Mouse (Mus musculus): ENCODE measurements at regions not wholly inside any gene's neighbourhood (a gene's known extent, or its start where the extent isn't known, plus 50 kb on each side); places are given as distances from the start of the nearest gene placed in this dataset.
A peak's percentile ranks its signal among the peaks of the same experiment; 100 is the strongest.
"Not testable (repeated sequence)": the region's sequence is repeated elsewhere in the genome, so short reads cannot be mapped to it uniquely, and the experiment has no call there.

DNA sequence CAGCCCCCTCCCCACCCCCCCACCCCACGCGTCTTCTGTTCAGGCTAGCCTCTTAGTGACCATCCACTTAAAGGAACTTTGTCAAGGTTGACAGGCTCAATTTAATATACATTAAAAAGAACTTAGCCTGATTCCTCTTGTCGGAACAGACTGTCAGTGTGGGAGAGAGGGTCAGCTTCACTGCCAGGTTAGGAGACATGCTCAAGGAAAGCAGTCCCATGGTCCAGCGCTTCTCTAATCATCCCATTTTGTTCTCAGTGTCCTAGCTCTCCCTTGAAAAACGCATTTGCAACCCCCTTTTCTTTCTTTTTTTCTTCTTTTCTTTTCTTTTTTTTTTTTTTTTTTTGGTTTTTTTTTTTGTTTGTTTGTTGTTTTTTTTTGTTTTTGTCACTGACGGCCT, 131.4 kb upstream of the Tenm4 start:
- H3K27me3 ChIP-seq (ENCODE audit: control insufficient read depth, insufficient read depth, insufficient read length) = no peaks in the 10 kb centered on the region
- H3K79me2 ChIP-seq (ENCODE audit: control insufficient read depth, insufficient read depth) = no peaks in the 10 kb centered on the region
- no peaks in the 10 kb centered on the region for H3K36me3 ChIP-seq (ENCODE audit: control insufficient read depth, insufficient read depth)
- no peak overlapping the region for H3K4me3 ChIP-seq
- TF ChIP-seq USF1 (IDR thresholded peaks at IDR 0.05; ENCODE audit: low read depth) (no peak), MYOD1 (IDR thresholded peaks at IDR 0.05; ENCODE audit: control insufficient read depth in 1 of 3, insufficient read length in 2 of 3, low read depth in 2 of 3) (no peak), POLR2AphosphoS2 (IDR thresholded peaks at IDR 0.05; ENCODE audit: insufficient read length, low read depth) (no peak), TCF3 (IDR thresholded peaks at IDR 0.05; ENCODE audit: insufficient read length, low read depth) (no peak), REST (IDR thresholded peaks at IDR 0.05; ENCODE audit: insufficient read depth, insufficient read length) (no peak), CEBPB (IDR thresholded peaks at IDR 0.05; ENCODE audit: insufficient read depth, poor library complexity, severe bottlenecking) (no peak), MYOG (IDR thresholded peaks at IDR 0.05; ENCODE audit: control insufficient read depth in 1 of 3, insufficient read depth in 1 of 3, insufficient read length in 2 of 3, low read depth in 2 of 3) (no peak), E2F4 (IDR thresholded peaks at IDR 0.05; ENCODE audit: insufficient read depth) (no peak), MAX (IDR thresholded peaks at IDR 0.05; ENCODE audit: low read depth) (no peak), POLR2A (IDR thresholded peaks at IDR 0.05; ENCODE audit: insufficient read length, low read depth) (no peak), SRF (IDR thresholded peaks at IDR 0.05; ENCODE audit: control insufficient read depth, insufficient read length, low read depth) (no peak), TCF12 (IDR thresholded peaks at IDR 0.05; ENCODE audit: insufficient read depth, poor library complexity, severe bottlenecking) (no peak)
- no peak overlapping the region for H3ac ChIP-seq (ENCODE audit: control insufficient read depth, insufficient read length)
- H3K4me2 ChIP-seq (ENCODE audit: low read depth) = no peak overlapping the region

DNA sequence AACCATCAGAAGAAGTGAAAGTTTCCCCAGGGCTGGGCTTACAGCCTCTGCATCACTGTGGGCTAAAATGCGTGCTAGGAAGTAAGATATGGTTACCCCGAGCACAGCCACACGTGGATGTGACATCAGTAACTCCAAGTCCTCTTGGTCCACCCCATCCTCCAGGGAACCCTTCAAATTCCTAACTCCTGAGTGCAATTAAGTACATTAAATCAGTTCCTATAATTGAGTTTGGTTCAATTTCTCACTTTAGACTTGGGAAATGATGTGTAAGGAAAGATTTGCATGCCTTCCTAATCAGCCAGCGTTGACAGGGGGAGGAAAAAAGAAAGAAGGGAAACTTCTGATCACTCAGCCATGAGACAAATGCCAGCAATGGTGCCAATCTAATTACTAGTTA, 129.2 kb upstream of the Tenm4 start:
- H3K79me2 ChIP-seq (ENCODE audit: control insufficient read depth, insufficient read depth) = no peaks in the 10 kb centered on the region
- H3K27me3 ChIP-seq (ENCODE audit: control insufficient read depth, insufficient read depth, insufficient read length) = no peaks in the 10 kb centered on the region
- TF ChIP-seq MAX (IDR thresholded peaks at IDR 0.05; ENCODE audit: low read depth) (no peak), CEBPB (IDR thresholded peaks at IDR 0.05; ENCODE audit: insufficient read depth, poor library complexity, severe bottlenecking) (no peak), MYOG (IDR thresholded peaks at IDR 0.05; ENCODE audit: control insufficient read depth in 1 of 3, insufficient read depth in 1 of 3, insufficient read length in 2 of 3, low read depth in 2 of 3) (no peak), E2F4 (IDR thresholded peaks at IDR 0.05; ENCODE audit: insufficient read depth) (no peak), POLR2AphosphoS2 (IDR thresholded peaks at IDR 0.05; ENCODE audit: insufficient read length, low read depth) (no peak), TCF12 (IDR thresholded peaks at IDR 0.05; ENCODE audit: insufficient read depth, poor library complexity, severe bottlenecking) (no peak), REST (IDR thresholded peaks at IDR 0.05; ENCODE audit: insufficient read depth, insufficient read length) (no peak), SRF (IDR thresholded peaks at IDR 0.05; ENCODE audit: control insufficient read depth, insufficient read length, low read depth) (no peak), USF1 (IDR thresholded peaks at IDR 0.05; ENCODE audit: low read depth) (no peak), MYOD1 (IDR thresholded peaks at IDR 0.05; ENCODE audit: control insufficient read depth in 1 of 3, insufficient read length in 2 of 3, low read depth in 2 of 3) (no peak), TCF3 (IDR thresholded peaks at IDR 0.05; ENCODE audit: insufficient read length, low read depth) (no peak), POLR2A (IDR thresholded peaks at IDR 0.05; ENCODE audit: insufficient read length, low read depth) (no peak)
- H3ac ChIP-seq (ENCODE audit: control insufficient read depth, insufficient read length) = no peak overlapping the region
- no peaks in the 10 kb centered on the region for H3K36me3 ChIP-seq (ENCODE audit: control insufficient read depth, insufficient read depth)
- no peak overlapping the region for H3K4me2 ChIP-seq (ENCODE audit: low read depth)
- H3K4me3 ChIP-seq = no peak overlapping the region

DNA sequence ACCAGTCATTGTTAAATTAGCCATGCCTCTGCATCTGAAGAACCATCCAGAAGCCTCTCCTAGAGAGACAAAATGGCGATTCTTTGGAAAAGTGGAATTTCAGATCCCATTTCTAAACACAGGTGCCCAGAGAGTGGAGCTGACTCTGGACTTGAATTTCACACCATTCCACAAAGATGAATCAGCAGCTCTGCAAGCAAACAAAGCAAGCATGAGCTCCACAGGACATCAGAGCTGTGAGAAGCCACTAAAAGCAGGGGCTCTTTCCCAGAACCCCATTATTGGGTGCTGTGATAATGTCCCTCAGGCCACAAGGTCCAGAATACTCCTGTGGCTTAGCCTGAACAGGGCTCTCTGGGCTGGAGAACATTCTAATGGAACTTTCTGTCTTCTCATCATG, 119.4 kb upstream of the Tenm4 start:
- no peak overlapping the region for H3ac ChIP-seq (ENCODE audit: control insufficient read depth, insufficient read length)
- H3K36me3 ChIP-seq (ENCODE audit: control insufficient read depth, insufficient read depth) = no peaks in the 10 kb centered on the region
- TF ChIP-seq E2F4 (IDR thresholded peaks at IDR 0.05; ENCODE audit: insufficient read depth) (no peak), TCF12 (IDR thresholded peaks at IDR 0.05; ENCODE audit: insufficient read depth, poor library complexity, severe bottlenecking) (no peak), MYOD1 (IDR thresholded peaks at IDR 0.05; ENCODE audit: control insufficient read depth in 1 of 3, insufficient read length in 2 of 3, low read depth in 2 of 3) (no peak), POLR2A (IDR thresholded peaks at IDR 0.05; ENCODE audit: insufficient read length, low read depth) (no peak), POLR2AphosphoS2 (IDR thresholded peaks at IDR 0.05; ENCODE audit: insufficient read length, low read depth) (no peak), USF1 (IDR thresholded peaks at IDR 0.05; ENCODE audit: low read depth) (no peak), MAX (IDR thresholded peaks at IDR 0.05; ENCODE audit: low read depth) (no peak), TCF3 (IDR thresholded peaks at IDR 0.05; ENCODE audit: insufficient read length, low read depth) (no peak), CEBPB (IDR thresholded peaks at IDR 0.05; ENCODE audit: insufficient read depth, poor library complexity, severe bottlenecking) (no peak), SRF (IDR thresholded peaks at IDR 0.05; ENCODE audit: control insufficient read depth, insufficient read length, low read depth) (no peak), MYOG (IDR thresholded peaks at IDR 0.05; ENCODE audit: control insufficient read depth in 1 of 3, insufficient read depth in 1 of 3, insufficient read length in 2 of 3, low read depth in 2 of 3) (no peak)
- no peaks in the 10 kb centered on the region for H3K79me2 ChIP-seq (ENCODE audit: control insufficient read depth, insufficient read depth)
- H3K4me3 ChIP-seq = no peak overlapping the region
- no peaks in the 10 kb centered on the region for H3K27me3 ChIP-seq (ENCODE audit: control insufficient read depth, insufficient read depth, insufficient read length)
- H3K4me2 ChIP-seq (ENCODE audit: low read depth) = peak overlapping the region; percentile 19

DNA sequence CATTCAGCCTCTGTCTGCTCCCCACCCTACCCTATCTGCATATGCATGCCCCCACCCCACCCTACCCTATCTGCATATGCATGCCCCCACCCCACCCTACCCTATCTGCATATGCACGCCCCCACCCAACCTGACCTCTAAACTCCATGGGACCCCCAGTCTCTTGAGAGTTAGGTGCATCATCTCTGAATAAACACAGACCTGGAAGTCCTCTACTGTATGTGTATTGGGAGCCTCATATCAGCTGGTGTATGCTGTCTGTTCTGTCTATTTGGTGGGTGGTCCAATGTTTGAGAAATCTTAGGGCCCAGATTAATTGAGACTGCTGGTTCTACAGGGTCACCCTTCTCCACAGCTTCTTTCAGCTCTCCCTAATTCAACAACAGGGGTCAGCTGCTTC, 109.4 kb upstream of the Tenm4 start:
- H3K4me2 ChIP-seq (ENCODE audit: low read depth); H3K27me3 ChIP-seq (ENCODE audit: control insufficient read depth, insufficient read depth, insufficient read length); H3K4me3 ChIP-seq; H3K79me2 ChIP-seq (ENCODE audit: control insufficient read depth, insufficient read depth); H3K36me3 ChIP-seq (ENCODE audit: control insufficient read depth, insufficient read depth); H3ac ChIP-seq (ENCODE audit: control insufficient read depth, insufficient read length): not testable (repeated sequence)

DNA sequence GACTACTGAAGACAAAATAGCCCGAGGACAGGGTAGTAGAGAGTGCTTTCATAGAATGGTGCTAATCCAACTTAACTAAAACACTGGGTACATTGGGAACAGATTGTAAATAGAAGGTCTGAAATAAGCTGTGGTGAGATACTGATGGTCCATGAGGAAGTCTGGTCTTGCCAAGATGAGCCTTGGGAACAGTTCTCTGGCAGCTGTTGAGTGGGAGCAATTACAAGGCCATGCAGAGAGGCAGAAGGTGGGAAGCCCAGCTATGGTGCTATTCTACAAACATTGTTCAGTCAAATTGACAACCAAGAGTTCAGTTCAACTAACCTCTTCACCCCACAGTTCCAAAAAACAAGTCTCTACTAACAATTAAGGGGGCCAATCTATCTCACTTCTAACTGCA, 92.5 kb upstream of the Tenm4 start:
- Histone ChIP-seq H3K4me3 (no peak overlapping the region), H3K27me3 (ENCODE audit: control insufficient read depth, insufficient read depth, insufficient read length) (no peaks in the 10 kb centered on the region), H3K79me2 (ENCODE audit: control insufficient read depth, insufficient read depth) (no peaks in the 10 kb centered on the region), H3K4me2 (ENCODE audit: low read depth) (no peak overlapping the region), H3ac (ENCODE audit: control insufficient read depth, insufficient read length) (no peak overlapping the region), H3K36me3 (ENCODE audit: control insufficient read depth, insufficient read depth) (no peaks in the 10 kb centered on the region)
- TF ChIP-seq E2F4 (IDR thresholded peaks at IDR 0.05; ENCODE audit: insufficient read depth) (no peak), SRF (IDR thresholded peaks at IDR 0.05; ENCODE audit: control insufficient read depth, insufficient read length, low read depth) (no peak), TCF3 (IDR thresholded peaks at IDR 0.05; ENCODE audit: insufficient read length, low read depth) (no peak), REST (IDR thresholded peaks at IDR 0.05; ENCODE audit: insufficient read depth, insufficient read length) (no peak), MYOG (IDR thresholded peaks at IDR 0.05; ENCODE audit: control insufficient read depth in 1 of 3, insufficient read depth in 1 of 3, insufficient read length in 2 of 3, low read depth in 2 of 3) (no peak), USF1 (IDR thresholded peaks at IDR 0.05; ENCODE audit: low read depth) (no peak), TCF12 (IDR thresholded peaks at IDR 0.05; ENCODE audit: insufficient read depth, poor library complexity, severe bottlenecking) (no peak), CEBPB (IDR thresholded peaks at IDR 0.05; ENCODE audit: insufficient read depth, poor library complexity, severe bottlenecking) (no peak), POLR2A (IDR thresholded peaks at IDR 0.05; ENCODE audit: insufficient read length, low read depth) (no peak), POLR2AphosphoS2 (IDR thresholded peaks at IDR 0.05; ENCODE audit: insufficient read length, low read depth) (no peak), MYOD1 (IDR thresholded peaks at IDR 0.05; ENCODE audit: control insufficient read depth in 1 of 3, insufficient read length in 2 of 3, low read depth in 2 of 3) (no peak), MAX (IDR thresholded peaks at IDR 0.05; ENCODE audit: low read depth) (no peak)
